Mouse (Mus musculus) heart, postnatal 0 days (tissue): Measurements from ENCODE around the gene Fkbp4. TPM values are rescaled to one million over a fixed set of nuclear protein-coding genes. Genes with fewer than 3 reads are reported as not detected.
"Not testable (repeated sequence)": the region's sequence is repeated elsewhere in the genome, so short reads cannot be mapped to it uniquely, and the experiment has no call there.

Experiments
- ATAC-seq: fragments of 200-750 bp; cut with Nextera tagmentation; 2 replicates; pipeline ENCODE4 v1.8.0; 2017; ENCODE audit warnings: low read depth, moderate number of reproducible peaks, moderate library complexity; ENCODE audit not compliant: insufficient read depth
- DNase-seq: peaks from one replicate; pipeline ENCODE4 v3.0.0-alpha.2; 2016; ENCODE audit warnings: low spot score
- H3K27ac ChIP-seq: fragments of 300-500 bp; sonication (generic); 2 replicates; pipeline ENCODE4 v1.5.1; 2014; ENCODE audit warnings: low read depth, mild to moderate bottlenecking
- H3K27me3 ChIP-seq: fragments of 300-500 bp; sonication (generic); 2 replicates; pipeline ENCODE4 v1.6.1; 2014; ENCODE audit warnings: low read length, mixed read lengths; ENCODE audit not compliant: control insufficient read depth, insufficient read depth
- H3K36me3 ChIP-seq: fragments of 300-500 bp; sonication (generic); replicated peaks from 2 replicates; pipeline ENCODE4 v1.6.1; 2014; ENCODE audit warnings: low read length, mixed read lengths; ENCODE audit not compliant: control insufficient read depth, insufficient read depth
- H3K4me1 ChIP-seq: fragments of 300-500 bp; sonication (generic); 2 replicates; pipeline ENCODE4 v1.6.1; 2014; ENCODE audit warnings: antibody characterized with exemption; ENCODE audit not compliant: control insufficient read depth, insufficient read depth
- H3K4me2 ChIP-seq: fragments of 300-500 bp; sonication (generic); 2 replicates; pipeline ENCODE4 v1.6.1; 2014; ENCODE audit warnings: low read depth, mild to moderate bottlenecking, low read length, moderate library complexity
- H3K4me3 ChIP-seq: fragments of 300-500 bp; sonication (generic); 2 replicates; pipeline ENCODE4 v1.5.1; 2014; ENCODE audit warnings: low read depth, low read length
- H3K9ac ChIP-seq: fragments of 300-500 bp; sonication (generic); replicated peaks from 2 replicates; pipeline ENCODE4 v1.6.1; 2014; ENCODE audit warnings: low read depth, low read length, mixed read lengths
- H3K9me3 ChIP-seq: fragments of 300-500 bp; sonication (generic); replicated peaks from 2 replicates; pipeline ENCODE4 v1.6.1; 2016; ENCODE audit warnings: low read length; ENCODE audit not compliant: control insufficient read depth
- CTCF ChIP-seq: IDR thresholded peaks from 2 replicates; pipeline ENCODE4 v1.5.1; 2016; ENCODE audit warnings: antibody characterized with exemption, control low read depth, low read depth
- EP300 ChIP-seq: IDR thresholded peaks from 2 replicates; pipeline ENCODE4 v1.6.1; 2016; ENCODE audit warnings: antibody characterized with exemption, low read depth
- WGBS: fragments of 180-500 bp; shearing (Covaris S2); extraction: QIAGEN DNeasy Blood & Tissue Kit; methylation state at CpG from one replicate; pipeline ENCODE4 v1.1.7; 2014; 5-methylcytosine and 5-hydroxymethylcytosine counted together
- polyA plus RNA-seq: library from polyadenylated mRNA; unstranded; fragments of >200 nt; fragmentation: Nextera tagmentation; extraction: Ambion mirVana; gene quantifications from 2 replicates; pipeline ENCODE4 v1.2.1, GENCODE M21; 2015
- total RNA-seq: library from RNA; depleted of rRNA; stranded (reverse); fragments of >200 nt; gene quantifications from 2 replicates; pipeline ENCODE4 v1.2.3, GENCODE M21; 2014; ENCODE audit warnings: low replicate concordance; rRNA removed

Gene Fkbp4
- total and polyA plus RNA-seq, 2 experiments from 2014 or later = 154 to 217 TPM

DNA sequence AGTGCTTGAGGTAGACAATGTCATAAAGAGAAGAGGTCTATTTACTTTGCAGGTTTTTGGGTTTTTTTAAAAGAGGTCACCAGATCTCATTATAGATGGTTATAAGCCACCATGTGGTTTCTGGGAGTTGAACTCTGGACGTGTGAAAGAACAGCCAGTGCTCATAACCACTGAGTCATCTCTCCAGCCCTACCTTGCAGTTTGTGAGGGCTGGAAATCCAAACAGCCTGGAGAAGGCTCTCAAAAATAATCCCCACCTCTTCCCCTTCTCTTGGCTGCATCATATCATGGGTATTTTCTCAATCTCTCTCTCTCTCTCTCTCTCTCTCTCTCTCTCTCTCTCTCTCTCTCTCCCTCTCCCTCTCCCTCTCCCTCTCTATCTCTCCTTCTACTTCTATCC lies 47.8 kb downstream of the Fkbp4 start:
- no peak overlapping the region for H3K9ac ChIP-seq
- H3K4me3 ChIP-seq = no peak overlapping the region
- H3K4me2 ChIP-seq = no peak overlapping the region
- ATAC-seq (no peak), DNase-seq (no peak)
- H3K27me3 ChIP-seq = no peaks in the 10 kb centered on the region
- H3K9me3 ChIP-seq = no peaks in the 10 kb centered on the region
- no peak overlapping the region for H3K27ac ChIP-seq
- WGBS = 38% methylated on average over 1 of the region's 1 CpGs
- H3K4me1 ChIP-seq = 0 out of 2 replicates have a peak, but pooled peaks cover 4% of the 10 kb centered on the region
- TF ChIP-seq EP300 (no peak), CTCF (no peak)
- no peaks in the 10 kb centered on the region for H3K36me3 ChIP-seq

DNA sequence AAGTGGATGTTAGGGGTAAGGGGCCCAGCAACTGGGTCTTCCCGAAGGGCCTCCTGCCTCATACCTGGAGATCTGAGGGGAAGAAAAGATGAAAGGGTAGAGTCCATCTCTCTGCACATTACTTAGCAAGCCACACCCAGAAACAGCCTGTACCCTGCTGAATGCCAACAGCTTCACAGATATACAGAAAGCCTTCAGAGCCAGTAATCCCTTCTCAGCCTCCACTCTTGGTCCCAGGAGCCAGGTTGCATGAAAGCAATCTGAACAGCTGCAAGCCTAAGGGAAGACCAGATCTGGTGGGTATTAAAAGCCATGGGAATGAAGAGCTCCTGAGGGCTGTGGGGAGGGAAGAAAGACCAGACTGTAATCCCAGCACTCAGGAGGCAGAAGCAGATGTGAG lies 49.3 kb downstream of the Fkbp4 start:
- Histone ChIP-seq H3K4me3 (no peak overlapping the region), H3K4me2 (no peak overlapping the region), H3K9ac (no peak overlapping the region), H3K27ac (no peak overlapping the region), H3K27me3 (no peaks in the 10 kb centered on the region), H3K4me1 (0 out of 2 replicates have a peak, but pooled peaks cover 4% of the 10 kb centered on the region), H3K36me3 (no peaks in the 10 kb centered on the region), H3K9me3 (no peaks in the 10 kb centered on the region)
- DNase-seq (no peak), ATAC-seq (no peak)
- TF ChIP-seq CTCF (no peak), EP300 (no peak)
- 79% methylated on average over 1 of the region's 1 CpGs for WGBS

DNA sequence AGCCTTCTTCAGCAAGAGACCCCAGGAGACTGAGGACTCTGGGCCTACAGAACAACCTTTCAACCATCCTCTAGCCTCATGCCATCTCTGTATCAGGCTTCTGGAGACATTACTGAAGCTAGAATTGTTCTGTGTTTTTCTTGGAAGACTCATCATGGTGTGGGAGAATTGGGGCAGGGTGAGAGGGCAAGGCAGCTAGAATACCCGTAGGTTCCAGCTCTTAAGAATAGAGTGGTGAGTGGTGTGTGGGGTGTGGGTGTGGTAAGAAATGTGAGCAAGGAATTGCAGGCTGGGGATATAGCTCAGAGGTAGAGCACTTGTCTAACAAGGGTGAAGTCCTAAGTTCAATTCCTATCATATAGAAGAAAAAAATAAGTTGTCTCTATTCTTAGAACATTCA lies 53.5 kb downstream of the Fkbp4 start:
- 67% methylated on average over 1 of the region's 1 CpGs for WGBS
- H3K27me3 ChIP-seq = no peaks in the 10 kb centered on the region
- ATAC-seq (no peak), DNase-seq (no peak)
- no peaks in the 10 kb centered on the region for H3K4me1 ChIP-seq
- no peak overlapping the region for H3K9ac ChIP-seq
- no peak for TF ChIP-seq CTCF
- TF ChIP-seq EP300 = no peak
- H3K4me3 ChIP-seq = no peak overlapping the region
- no peak overlapping the region for H3K27ac ChIP-seq
- no peaks in the 10 kb centered on the region for H3K9me3 ChIP-seq
- no peaks in the 10 kb centered on the region for H3K36me3 ChIP-seq
- no peak overlapping the region for H3K4me2 ChIP-seq

DNA sequence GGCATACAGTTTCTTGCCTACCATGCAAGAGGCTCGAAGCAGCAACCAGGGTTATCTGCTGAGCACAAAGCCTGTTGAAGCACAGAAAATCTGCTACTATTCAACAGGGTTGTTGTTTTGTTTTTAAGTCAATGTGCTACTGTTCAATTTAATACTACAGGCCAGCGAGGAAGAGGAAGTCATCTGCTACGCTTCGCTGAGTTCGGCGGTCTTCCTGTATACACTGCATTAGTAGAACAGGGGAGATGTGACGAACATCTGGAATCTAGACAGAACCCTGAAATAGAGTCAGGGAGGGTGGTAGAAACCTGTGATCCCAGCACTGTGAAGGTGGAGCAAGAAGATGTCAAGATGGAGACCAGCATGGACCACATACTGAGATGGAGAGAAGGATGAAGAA lies 54.7 kb downstream of the Fkbp4 start:
- TF ChIP-seq CTCF (no peak), EP300 (no peak)
- Histone ChIP-seq H3K27ac (no peak overlapping the region), H3K4me1 (no peaks in the 10 kb centered on the region), H3K36me3 (no peaks in the 10 kb centered on the region), H3K4me2 (no peak overlapping the region), H3K9ac (no peak overlapping the region), H3K9me3 (no peaks in the 10 kb centered on the region), H3K27me3 (no peaks in the 10 kb centered on the region), H3K4me3 (no peak overlapping the region)
- ATAC-seq (no peak), DNase-seq (no peak)
- 72% methylated on average over 7 of the region's 7 CpGs for WGBS

DNA sequence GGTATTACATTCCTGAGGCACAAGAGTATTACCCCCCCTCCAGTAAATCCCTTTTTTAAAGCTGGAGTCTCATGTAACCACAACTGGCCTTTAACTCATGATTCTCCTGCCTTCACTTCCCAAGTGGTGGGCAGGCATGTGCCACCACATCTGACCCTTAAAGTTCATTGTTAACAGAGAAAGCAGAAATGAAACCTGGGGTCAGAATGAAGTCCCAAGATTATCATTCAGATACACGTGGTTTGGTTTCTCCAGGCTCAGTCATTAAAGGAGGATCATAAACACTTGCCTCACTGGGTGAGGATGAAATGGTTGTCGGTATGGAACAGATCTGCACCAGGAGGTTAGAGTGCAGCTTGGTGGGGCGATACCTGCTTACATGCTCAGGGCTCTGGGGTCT lies 57.2 kb downstream of the Fkbp4 start:
- Histone ChIP-seq H3K27me3 (no peaks in the 10 kb centered on the region), H3K27ac (no peak overlapping the region), H3K36me3 (no peaks in the 10 kb centered on the region; the same call in 1 of the 2 replicates), H3K4me3 (no peak overlapping the region), H3K9ac (no peak overlapping the region), H3K4me2 (no peak overlapping the region), H3K9me3 (no peaks in the 10 kb centered on the region), H3K4me1 (no peaks in the 10 kb centered on the region)
- no peak for DNase-seq
- TF ChIP-seq EP300 = no peak
- TF ChIP-seq CTCF = no peak
- ATAC-seq = no peak
- 67% methylated on average over 3 of the region's 3 CpGs for WGBS

DNA sequence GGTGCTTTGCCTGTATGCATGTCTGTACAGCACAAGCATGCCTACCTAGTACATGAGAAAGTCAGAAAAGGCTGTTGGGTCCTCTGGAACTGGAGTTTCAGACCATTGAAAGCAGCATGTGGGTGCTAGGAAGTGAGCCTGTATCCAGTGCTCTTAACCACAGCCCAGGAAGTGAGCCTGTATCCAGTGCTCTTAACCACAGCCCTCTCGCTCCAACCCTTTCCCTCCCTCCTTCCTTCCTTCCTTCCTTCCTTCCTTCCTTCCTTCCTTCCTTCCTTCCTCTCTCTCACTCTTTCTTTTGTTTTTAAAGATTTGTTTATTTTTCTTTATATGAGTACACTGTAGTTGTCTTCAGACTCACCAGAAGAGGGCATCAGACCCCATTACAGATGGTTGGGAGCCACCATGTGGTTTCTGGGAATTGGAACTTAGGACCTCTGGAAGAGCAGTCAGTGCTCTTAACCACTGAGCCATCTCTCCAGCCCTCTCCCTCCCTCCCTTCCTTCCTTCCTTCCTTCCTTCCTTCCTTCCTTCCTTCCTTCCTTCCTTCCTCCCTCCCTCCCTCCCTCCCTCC lies 57.8 kb downstream of the Fkbp4 start:
- ATAC-seq, H3K36me3 ChIP-seq, H3K4me3 ChIP-seq, H3K9ac ChIP-seq, H3K27ac ChIP-seq, H3K4me2 ChIP-seq, H3K9me3 ChIP-seq, H3K4me1 ChIP-seq, H3K27me3 ChIP-seq, DNase-seq: not testable (repeated sequence)
- WGBS = 71% methylated on average over 1 of the region's 1 CpGs
- peak; percentile 30 for TF ChIP-seq CTCF

Other genes with a start within 250 kb of the Fkbp4 start
- 3.2 and 4.2 TPM in 2 replicates for gene Tead4, start 137.9 kb downstream of the Fkbp4 start, total RNA-seq
- gene Tead4, start 137.9 kb downstream of the Fkbp4 start, polyA plus RNA-seq = 1.3 and 1.5 TPM in 2 replicates
- 3.2 and 5.1 TPM in 2 replicates for gene Tulp3, start 82.8 kb downstream of the Fkbp4 start, total RNA-seq
- gene Tulp3, start 82.8 kb downstream of the Fkbp4 start, polyA plus RNA-seq = 3.7 and 5.1 TPM in 2 replicates
- gene Rhno1, start 75.8 kb downstream of the Fkbp4 start, total RNA-seq = 10.9 and 22.6 TPM in 2 replicates
- gene Rhno1, start 75.8 kb downstream of the Fkbp4 start, polyA plus RNA-seq = 34.7 and 39.3 TPM in 2 replicates
- gene Foxm1, start 75.7 kb downstream of the Fkbp4 start, total RNA-seq = 19.0 and 23.8 TPM in 2 replicates
- gene Foxm1, start 75.7 kb downstream of the Fkbp4 start, polyA plus RNA-seq = 4.8 and 5.4 TPM in 2 replicates
- not detected in 2 replicates for gene Tex52, start 63.2 kb downstream of the Fkbp4 start, total RNA-seq
- not detected in 2 replicates for gene Tex52, start 63.2 kb downstream of the Fkbp4 start, polyA plus RNA-seq
- gene Gm44596, start 63.2 kb downstream of the Fkbp4 start, total RNA-seq = not detected in 2 replicates
- not detected in 2 replicates for gene Gm44596, start 63.2 kb downstream of the Fkbp4 start, polyA plus RNA-seq
- 0.85 and 8.2 TPM in 2 replicates for gene Nrip2, start 39.4 kb downstream of the Fkbp4 start, total RNA-seq
- 1.6 and 2.2 TPM in 2 replicates for gene Nrip2, start 39.4 kb downstream of the Fkbp4 start, polyA plus RNA-seq
- 29.2 and 62.3 TPM in 2 replicates for gene Itfg2, start 13.7 kb downstream of the Fkbp4 start, total RNA-seq
- 22.0 and 22.6 TPM in 2 replicates for gene Itfg2, start 13.7 kb downstream of the Fkbp4 start, polyA plus RNA-seq
- 0.27 and 0.85 TPM in 2 replicates for gene Pzp, start 88.0 kb upstream of the Fkbp4 start, total RNA-seq
- 0.96 and 1.00 TPM in 2 replicates for gene Pzp, start 88.0 kb upstream of the Fkbp4 start, polyA plus RNA-seq
- gene A2ml1, start 142.9 kb upstream of the Fkbp4 start, total RNA-seq = 1.4 TPM in 1 of 2 replicates, not detected in the other
- 0.30 and 0.73 TPM in 2 replicates for gene A2ml1, start 142.9 kb upstream of the Fkbp4 start, polyA plus RNA-seq
- not detected in 2 replicates for gene Klrb1a, start 184.9 kb upstream of the Fkbp4 start, total RNA-seq
- gene Klrb1a, start 184.9 kb upstream of the Fkbp4 start, polyA plus RNA-seq = 0.19 TPM in 1 of 2 replicates, not detected in the other
- not detected in 2 replicates for gene Clec2h, start 223.7 kb upstream of the Fkbp4 start, total RNA-seq
- not detected in 2 replicates for gene Clec2h, start 223.7 kb upstream of the Fkbp4 start, polyA plus RNA-seq